Mouse (Mus musculus) thymus, postnatal 0 days (tissue): ENCODE results near the gene Mical2. TPM values are rescaled to one million over a fixed set of nuclear protein-coding genes. Genes with fewer than 3 reads are reported as not detected.
A peak's percentile ranks its signal among the peaks of the same experiment; 100 is the strongest.

Experiments
- DNase-seq: peaks from one replicate; pipeline ENCODE4 v3.0.0-alpha.2; 2015; ENCODE audit warnings: low spot score
- polyA plus RNA-seq: library from polyadenylated mRNA; unstranded; fragments of >200 nt; fragmentation: Nextera tagmentation; extraction: Ambion mirVana; gene quantifications from 2 replicates; pipeline ENCODE4 v1.2.1, GENCODE M21; 2015

Gene Mical2
- polyA plus RNA-seq, 1 experiment from 2014 or later = 0.51 TPM

- peak; percentile 37 for DNase-seq
These were observed 49.4 kb downstream of the Mical2 start for GRCm38 (mm10) chr7:112275093-112275492.

GRCm38 (mm10) chr7:112275883-112276282 lies 50.2 kb downstream of the Mical2 start:
- DNase-seq = no peak

- no peak for DNase-seq
These were observed 51.2 kb downstream of the Mical2 start for GRCm38 (mm10) chr7:112276823-112277222.

GRCm38 (mm10) chr7:112278648-112279047 lies 53.0 kb downstream of the Mical2 start:
- DNase-seq = no peak

- DNase-seq = no peak
These were observed 54.8 kb downstream of the Mical2 start for GRCm38 (mm10) chr7:112280474-112280873.

GRCm38 (mm10) chr7:112283606-112284310 lies 58.1 kb downstream of the Mical2 start:
- DNase-seq = no peak

GRCm38 (mm10) chr7:112285573-112285972 lies 59.9 kb downstream of the Mical2 start:
- no peak for DNase-seq

GRCm38 (mm10) chr7:112288352-112289107 lies 62.9 kb downstream of the Mical2 start:
- no peak for DNase-seq

GRCm38 (mm10) chr7:112289514-112289913 lies 63.9 kb downstream of the Mical2 start:
- DNase-seq = no peak

- no peak for DNase-seq
These were observed 64.3 kb downstream of the Mical2 start for GRCm38 (mm10) chr7:112289990-112290389.

- DNase-seq = no peak
These were observed 67.9 kb downstream of the Mical2 start for GRCm38 (mm10) chr7:112293456-112294104.

GRCm38 (mm10) chr7:112295426-112296221 lies 70.0 kb downstream of the Mical2 start:
- no peak for DNase-seq

GRCm38 (mm10) chr7:112298032-112298431 lies 72.4 kb downstream of the Mical2 start:
- no peak for DNase-seq

GRCm38 (mm10) chr7:112298871-112299422 lies 73.3 kb downstream of the Mical2 start:
- DNase-seq = no peak

- no peak for DNase-seq
These were observed 74.0 kb downstream of the Mical2 start for GRCm38 (mm10) chr7:112299521-112300096.

GRCm38 (mm10) chr7:112300141-112300540 lies 74.5 kb downstream of the Mical2 start:
- no peak for DNase-seq

- DNase-seq = no peak
These were observed 75.4 kb downstream of the Mical2 start for GRCm38 (mm10) chr7:112301052-112301451.

GRCm38 (mm10) chr7:112304382-112304781 lies 78.7 kb downstream of the Mical2 start:
- no peak for DNase-seq

GRCm38 (mm10) chr7:112309289-112310016 lies 83.8 kb downstream of the Mical2 start:
- no peak for DNase-seq

- no peak for DNase-seq
These were observed 84.3 kb downstream of the Mical2 start for GRCm38 (mm10) chr7:112310017-112310360.
